Mouse (Mus musculus): ENCODE data around the gene Crtac1.

Crtac1 gene

DNA sequence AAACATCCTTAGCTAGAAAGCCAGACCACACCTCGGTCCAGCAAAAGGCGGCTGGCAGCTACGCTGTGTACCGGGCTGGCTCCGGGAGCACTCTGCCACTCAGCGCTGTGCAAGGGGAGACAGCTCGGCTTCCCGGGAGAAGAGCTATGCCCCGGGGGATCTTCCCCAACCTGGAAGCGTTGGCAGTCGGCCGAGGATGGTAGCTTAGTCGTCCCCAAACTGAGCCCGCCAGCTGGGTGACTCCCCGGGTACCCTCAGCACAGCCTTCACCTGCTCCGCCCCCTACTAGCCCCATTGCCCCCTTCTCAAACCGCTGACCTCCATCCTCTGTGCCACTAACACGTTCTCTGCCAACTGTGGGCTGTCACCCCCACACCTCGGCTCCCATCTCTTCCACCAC, 602 bp downstream of the Crtac1 start:
- intact Hi-C loops (cut with DNase I): loop anchor here (10.0 kb wide), 1 partner anchor 224 kb away; no protein-coding TSS in a partner anchor

DNA sequence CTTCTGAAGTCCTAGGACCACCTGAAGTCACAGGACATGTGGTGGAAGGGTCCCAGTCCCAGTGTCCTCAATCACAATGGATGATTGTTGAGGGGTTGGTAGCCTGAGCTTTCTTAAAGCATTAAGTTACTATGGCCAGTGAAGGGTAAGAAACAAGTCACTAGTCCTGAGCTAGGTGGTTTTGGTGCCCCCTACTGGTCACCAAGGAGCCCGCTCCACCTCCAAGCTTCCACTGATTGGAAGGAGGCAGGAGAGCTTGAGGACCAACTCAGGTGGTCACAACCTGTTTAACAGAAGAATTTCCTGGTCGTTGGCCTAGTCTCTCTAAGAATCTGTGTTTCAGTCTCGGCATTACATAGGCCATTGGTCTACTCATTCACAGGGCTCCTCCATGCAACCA, 2.2 kb downstream of the Crtac1 start:
- intact Hi-C loops (cut with DNase I): loop anchor here (5.0 kb wide), 1 partner anchor 112 kb away; no protein-coding TSS in a partner anchor

DNA sequence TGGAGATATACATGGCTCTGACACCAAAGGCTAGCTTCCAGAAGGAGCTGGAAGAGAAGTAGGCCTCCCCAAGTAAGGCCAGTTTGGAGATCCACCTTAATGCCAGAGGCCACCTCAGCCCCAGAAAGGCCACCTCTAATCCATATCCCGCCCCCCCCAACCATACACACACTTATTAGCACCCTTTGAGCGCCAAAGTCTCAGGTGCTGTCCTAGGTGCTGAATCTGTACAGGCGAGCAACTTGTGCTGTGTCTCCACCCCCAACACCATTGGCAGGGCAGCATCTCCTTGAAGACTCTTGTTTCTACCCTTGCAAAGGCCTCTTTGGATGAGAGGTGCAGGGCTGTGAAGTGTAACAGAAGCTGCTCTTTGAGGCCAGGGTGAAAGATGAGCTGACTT, 6.4 kb downstream of the Crtac1 start:
- intact Hi-C loops (cut with DNase I): loop anchor here (5.0 kb wide), 1 partner anchor 108 kb away; no protein-coding TSS in a partner anchor

DNA sequence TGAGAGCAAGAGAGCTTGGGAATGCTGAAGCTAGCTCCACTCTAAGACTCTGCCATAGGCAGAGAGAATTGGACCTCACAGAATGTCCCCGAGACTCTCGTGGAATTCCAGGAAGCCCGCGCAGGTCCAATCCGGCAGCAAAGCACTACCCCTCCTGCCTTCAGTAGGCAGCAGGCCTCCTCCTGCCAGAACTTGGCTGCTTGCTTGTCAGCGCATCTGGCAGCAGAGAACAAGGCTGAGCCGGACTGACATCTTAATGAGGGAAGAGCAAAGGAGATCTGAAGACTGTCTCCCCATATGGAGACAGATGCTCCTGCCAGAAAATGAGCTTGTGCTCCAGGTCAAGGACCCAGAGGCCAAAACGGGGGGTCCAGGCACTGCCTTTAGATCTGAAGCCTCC, 16.5 kb downstream of the Crtac1 start:
- intact Hi-C loops (cut with DNase I): no loop called here

DNA sequence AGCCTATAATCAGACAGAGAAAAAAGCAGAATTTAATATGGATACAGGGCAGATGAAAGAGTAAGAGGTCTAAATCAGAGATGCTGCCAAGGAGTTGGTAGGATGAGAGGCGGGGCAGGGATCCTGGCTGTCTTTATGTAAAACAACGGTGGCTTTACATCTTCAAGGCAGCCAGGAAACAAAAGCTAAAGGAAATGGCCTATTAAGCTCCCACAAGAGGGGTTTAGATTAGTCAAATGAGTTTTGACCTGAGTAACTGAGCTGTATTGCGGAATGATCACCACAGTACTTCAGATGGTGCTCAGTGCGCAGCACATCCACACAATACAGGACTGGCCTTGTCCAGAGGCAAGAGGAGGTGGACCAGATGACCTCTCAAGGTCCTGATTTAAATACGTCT, 21.7 kb downstream of the Crtac1 start:
- intact Hi-C loops (cut with DNase I): no loop called here

DNA sequence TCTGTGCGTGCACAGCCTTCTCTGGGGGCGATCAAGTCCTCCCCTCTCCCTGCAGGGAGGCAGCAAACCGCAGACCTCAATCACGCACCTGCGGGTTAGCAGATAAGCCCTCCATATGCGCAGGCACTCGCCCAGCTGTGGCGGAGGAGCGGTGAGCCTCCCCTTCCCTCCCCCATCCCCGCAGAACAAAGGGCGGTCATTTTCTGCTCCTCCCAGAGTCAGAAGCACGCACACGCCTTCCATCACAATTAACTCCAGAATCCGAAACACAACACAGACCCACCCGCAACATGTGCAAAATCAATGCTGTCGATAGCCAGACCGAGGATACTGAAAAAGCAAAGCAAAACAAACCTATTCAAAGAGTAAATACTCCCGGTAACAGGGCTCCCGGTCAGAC, 22.4 kb downstream of the Crtac1 start:
- intact Hi-C loops (cut with DNase I): no loop called here

DNA sequence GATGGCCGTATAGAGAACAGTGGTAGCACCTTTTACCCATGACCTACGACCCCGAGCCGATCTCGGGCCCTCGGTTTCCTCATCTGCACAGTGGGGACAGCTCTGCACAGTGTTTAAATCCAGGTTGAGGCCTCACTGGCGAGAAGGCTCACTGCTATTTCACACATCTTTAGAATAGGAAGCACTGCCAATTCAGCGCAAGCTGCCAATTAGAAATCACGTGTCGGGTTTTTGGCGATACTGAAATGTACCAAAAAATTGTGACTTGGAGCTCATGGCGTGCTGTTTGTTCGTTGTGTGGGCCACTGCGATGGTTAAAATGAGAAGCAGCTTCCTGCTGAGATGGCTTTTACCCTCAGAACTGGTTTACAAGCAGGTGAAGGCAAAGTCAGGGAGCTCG, 27.2 kb downstream of the Crtac1 start:
- intact Hi-C loops (cut with DNase I): no loop called here

DNA sequence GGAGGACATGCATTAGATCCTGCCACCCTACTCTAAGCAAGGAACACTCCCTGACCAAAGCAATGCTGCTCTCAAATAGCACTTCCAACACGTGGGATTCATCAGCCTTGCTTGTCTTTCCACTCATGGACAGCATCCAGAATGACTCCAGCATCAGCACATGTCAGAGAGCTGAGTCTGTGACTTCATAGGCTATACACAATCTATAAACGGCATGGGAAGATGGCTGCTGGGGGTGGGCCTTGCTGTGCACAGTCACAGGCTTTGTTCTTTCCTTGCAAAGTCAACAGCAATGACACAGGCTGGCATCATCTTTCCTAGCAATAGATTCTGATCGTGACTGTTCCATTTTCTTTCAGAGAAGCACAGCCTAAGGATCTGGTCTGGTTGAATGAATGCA, 31.6 kb downstream of the Crtac1 start:
- intact Hi-C loops (cut with DNase I): no loop called here

DNA sequence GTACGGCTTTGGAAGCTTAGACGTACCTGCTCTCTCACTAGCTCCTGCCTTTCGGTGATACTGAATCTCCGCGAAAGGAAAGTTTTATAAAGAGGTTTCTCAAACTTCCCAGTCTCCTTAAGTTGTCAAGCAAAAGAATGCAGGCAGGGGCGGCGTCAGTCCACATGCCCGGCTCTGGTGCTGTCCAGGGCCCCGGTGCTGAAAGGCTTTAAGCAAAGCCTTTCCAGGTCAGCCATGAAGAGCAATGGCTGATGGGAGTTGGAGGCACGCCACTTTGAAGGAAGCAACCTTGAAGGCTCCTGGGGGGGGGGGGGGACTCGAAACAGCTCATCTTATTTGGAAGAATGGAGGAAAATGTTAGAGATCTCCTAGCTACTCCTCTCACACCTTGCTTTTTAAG, 34.3 kb downstream of the Crtac1 start:
- intact Hi-C loops (cut with DNase I): no loop called here

DNA sequence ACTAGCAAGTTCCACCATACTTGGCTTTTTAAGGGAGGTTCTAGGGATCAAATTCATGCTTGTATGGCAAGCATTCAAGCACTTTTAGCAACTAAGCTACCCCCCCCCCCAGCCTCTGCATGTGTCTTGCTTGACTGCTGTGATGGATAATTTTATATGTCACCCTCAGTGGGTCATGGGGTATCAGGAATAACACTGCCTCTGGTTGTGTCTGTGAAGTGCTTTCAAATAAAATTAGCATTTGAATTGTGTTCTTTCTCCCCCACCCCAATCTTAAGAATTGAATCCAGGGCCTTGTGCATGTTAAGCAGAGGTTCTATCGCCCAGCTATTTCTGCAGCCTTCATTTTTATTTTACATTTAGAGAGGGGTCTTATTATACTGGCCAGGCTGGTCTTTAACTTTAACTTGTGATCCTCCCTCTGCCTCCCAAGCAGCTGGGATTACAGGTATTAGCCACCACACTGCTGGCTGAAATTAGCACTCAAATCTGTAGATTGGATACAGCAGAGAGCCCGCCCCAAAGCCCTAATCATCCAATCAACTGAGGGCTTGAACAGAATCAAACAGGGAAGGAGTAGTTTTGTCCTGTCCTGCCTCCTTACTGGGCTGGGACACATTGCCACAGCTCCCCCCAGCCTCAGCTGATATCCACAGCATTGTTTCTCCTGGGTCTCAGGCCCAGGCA, 36.6 kb downstream of the Crtac1 start:
- intact Hi-C loops (cut with DNase I): no loop called here

DNA sequence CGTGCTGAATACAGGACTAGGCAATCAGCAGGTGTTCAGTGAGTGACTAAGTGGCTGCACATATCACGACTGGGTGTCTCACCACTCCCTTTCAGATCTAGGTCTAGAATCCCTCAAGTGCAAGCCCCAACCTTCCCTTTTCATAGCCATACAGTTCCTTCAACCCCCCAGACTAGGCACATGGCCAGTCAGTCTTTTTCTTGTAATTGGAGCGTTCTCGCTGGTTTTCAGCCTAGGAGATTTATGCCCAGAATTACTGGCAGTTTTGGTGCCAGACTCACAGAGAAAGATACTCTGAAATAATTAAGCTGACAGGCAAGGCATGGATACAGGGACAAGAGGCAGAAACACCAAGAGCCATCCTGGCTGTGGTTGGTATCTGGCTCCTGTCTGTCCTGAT, 37.7 kb downstream of the Crtac1 start:
- intact Hi-C loops (cut with DNase I): no loop called here

DNA sequence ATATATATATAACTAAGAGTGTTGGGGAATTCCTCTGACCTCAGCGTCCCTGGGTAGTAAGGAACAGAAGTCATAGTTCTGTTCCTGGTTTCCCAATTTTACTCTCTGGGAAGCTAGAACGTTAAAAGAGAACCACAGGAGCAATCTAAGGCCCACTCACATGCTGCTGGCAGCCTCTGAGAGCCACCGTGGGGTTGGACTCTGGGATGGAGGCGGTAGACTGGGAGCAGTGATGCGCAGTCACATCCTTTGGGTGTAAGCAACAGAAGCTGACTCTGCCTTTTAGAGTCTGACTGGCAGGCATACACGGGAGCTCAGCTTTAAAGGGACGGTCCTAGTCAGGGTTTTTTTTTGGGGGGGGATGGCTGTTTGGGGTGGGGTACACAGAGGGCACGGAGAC, 39.5 kb downstream of the Crtac1 start:
- intact Hi-C loops (cut with DNase I): no loop called here

DNA sequence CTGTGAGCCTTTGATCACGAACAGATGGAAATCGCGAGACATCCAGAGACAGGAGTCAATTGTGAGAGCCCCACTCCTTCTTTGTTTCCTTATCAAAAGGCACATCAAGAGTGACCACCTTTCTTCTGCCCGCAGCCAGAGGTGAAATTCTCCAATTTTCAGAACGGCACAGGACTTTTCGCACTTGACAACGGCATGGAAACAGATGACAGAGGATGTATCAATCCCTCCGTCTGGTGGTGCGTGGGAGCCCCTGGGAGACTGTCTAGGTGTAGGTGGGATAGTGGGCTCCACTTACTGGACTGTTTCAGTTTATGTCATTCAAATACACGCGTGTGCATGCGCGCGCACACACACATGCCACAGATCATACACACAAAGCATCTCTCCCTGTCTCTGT, 42.0 kb downstream of the Crtac1 start:
- intact Hi-C loops (cut with DNase I): no loop called here

DNA sequence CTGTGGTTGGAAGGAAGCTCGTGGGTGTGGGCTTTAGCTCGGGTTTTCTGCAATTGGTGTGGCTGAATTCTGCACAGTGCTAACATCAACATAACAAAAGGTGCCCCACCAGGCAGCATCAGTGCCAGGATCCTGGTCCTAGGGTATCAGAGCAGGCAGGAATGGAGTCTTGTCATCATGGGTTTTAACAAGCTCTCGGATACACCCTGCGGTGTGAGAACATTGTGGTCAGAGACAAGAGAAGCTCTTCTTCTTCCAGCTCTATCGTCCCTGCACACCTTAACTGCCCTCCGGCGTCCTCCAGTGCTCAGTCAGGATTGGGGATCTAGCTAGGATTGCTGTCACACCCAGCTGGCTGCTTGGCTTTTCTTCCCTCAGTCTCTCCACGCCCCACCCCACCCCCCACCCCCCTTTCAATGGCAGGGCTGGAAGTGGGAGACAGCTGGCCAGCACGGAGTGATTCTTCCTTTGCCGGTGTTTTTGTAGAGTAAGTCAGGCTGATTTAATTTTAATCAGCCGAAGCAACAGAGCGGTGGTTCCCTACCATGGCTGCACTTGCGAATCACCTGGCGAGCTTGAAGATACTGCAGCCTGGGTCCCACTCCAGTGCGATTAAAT, 46.5 kb downstream of the Crtac1 start:
- intact Hi-C loops (cut with DNase I): no loop called here

DNA sequence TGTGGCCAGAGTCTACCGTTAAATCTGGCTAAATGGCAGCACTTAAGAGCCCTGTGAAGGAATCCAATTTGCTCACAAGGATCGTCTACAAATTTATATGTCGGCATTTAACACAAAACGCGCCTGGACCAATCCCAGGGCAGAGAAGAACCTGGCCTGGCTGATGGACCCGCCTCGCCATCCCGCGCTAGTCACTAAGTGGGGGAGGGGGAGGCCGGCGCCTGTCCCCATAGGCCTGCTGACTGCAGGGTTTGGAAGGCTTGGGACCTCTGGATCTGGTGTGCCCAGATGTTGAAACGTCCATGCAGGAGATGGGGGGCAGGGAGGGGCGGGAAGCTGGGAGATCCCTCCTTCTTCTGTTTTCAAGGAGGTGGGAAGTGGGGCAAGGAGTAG, 50.6 kb downstream of the Crtac1 start:
- intact Hi-C loops (cut with DNase I): no loop called here

DNA sequence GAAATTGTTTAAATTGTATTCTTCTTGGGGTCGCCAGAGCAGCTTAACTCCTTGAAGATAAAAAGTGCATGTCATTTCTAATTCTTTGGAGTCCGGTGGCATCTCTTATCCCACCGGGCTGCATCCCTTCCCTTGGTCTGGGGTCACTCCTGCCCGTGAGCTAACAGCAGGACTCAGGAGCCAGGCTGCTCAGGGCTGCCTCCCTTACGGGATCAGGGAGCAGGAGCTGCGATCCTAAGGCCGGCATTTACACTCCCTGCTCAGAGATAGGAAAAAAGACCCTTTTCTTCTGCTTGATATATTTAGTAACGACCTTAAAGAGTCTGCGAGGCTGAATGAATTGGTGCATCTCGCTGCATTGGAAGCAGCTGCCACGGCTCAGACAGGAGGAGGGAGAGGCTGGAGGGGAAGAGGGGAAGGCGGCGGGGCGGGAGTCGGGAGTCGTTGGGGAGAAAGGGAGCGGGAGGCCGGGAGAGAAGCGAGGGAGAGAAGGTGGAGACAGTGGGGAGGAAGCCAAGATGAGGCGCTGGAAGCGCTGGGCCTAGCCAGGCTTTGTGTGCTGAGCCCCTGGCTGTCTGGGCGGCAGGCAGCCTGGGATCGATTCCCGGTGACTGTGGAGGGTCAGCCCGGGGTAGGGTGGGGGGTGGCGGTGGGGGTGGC, 51.1 kb downstream of the Crtac1 start:
- intact Hi-C loops (cut with DNase I): no loop called here

DNA sequence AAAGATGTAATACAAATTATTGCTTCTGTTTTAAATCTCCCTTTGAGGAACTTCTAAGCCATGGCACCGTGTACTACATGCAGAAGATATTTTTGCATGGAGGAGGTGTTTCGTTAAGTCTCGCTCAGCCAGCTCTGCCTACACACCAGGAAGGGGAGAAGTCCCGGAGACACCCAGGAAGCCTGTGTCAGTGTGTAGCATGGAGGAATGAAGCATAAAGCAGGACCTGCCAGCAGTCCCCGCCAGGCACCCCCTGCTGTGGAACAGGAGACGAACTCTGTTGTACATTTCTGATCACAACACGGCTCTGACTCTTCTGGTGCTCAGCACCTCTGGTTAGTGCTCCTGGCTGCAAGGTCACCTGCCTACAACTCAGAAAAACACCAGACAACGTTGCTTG, 51.8 kb downstream of the Crtac1 start:
- intact Hi-C loops (cut with DNase I): no loop called here

DNA sequence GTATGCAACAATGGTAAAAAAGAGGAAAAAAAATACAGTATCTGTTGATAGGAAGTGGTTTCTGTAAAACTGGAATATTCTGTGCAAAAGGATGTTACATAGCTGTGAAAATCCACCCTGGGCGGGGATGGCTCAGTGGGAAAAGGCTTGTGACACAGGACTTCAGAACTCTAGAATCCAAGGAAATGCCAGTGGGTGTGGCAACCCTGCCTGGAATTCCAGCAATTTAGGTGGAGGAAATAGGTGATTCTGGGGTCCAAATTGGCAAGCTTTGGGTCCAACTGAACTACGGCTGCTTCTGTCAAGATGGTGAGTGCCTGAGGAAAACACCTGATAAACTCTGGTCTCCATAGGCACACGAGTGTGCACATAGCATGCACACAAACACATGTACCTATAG, 54.4 kb downstream of the Crtac1 start:
- intact Hi-C loops (cut with DNase I): no loop called here

DNA sequence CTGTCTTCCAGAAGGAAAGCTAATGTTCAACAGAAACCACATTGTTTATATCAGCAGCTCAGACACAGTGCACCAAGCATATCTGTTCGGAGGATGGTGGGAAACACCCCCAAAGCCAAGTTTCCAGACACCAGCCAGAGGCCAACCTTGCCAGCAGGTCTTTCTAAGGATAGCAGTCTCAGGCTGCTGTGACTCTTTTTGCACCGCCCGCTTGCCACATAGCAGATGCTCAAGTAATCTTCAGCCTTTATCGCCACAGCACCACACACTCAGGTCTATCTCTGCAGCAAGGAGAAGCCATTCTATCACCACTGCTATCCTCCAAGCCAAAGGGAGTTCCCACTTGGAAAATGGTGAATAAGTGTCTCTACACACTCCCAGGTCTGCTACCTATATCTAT, 68.0 kb downstream of the Crtac1 start:
- intact Hi-C loops (cut with DNase I): no loop called here

DNA sequence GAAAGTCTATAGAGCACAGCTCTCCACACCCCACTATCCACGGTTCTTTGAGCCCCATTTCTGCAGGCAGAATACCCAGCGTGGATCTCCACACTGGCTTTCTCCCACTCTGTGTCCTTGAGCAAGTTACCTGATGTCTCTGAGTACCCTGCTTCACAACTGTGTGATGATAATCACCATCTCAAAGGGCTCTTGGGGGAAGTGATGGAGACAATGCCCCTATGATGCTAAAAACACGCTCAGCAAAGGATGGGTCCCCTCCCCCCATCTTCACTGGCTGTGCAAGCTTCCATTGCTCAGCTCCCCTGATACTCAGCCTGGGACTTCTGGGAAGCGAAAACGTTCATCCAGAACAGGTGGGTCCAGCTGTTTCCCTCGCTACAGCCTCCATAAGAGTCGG, 73.2 kb downstream of the Crtac1 start:
- intact Hi-C loops (cut with DNase I): no loop called here

DNA sequence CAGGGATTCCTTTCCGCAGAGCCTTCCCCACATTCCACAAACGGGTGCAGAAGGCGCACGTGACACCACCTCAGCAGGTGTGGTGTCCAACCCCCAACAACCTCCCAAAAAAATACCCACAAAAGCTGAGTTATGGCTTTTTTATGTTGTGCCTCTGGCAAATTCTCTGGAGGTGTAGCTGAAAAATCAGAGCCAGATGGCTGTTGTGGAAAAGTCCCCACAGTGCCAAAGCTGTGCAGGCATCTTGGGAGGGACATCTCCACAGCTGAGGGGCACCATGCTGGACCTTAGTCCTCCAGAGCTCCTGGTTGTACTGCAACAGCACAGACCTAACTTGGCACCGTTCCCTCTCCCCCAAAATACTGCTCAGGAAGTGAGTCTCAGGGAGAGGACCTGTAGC, 74.7 kb downstream of the Crtac1 start:
- intact Hi-C loops (cut with DNase I): no loop called here

DNA sequence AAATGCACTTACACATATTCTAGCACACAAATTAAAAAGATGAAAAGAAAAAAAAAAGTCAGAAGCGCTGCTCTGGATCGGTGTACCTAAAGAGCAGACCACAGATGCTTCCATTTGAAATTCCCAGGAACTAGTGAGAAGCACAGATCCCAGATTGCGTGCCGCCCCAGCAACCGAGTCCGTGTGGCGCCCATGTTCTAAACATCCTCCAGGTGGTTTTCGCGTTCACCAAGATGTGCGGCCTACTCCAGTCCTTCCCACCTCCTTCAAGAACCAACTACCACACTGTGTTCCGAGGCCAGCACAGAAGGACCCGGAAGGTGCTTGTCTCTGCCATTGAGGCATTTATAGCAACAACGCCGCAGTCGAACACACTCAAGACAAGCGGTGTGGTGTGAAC, 76.1 kb downstream of the Crtac1 start:
- intact Hi-C loops (cut with DNase I): no loop called here

DNA sequence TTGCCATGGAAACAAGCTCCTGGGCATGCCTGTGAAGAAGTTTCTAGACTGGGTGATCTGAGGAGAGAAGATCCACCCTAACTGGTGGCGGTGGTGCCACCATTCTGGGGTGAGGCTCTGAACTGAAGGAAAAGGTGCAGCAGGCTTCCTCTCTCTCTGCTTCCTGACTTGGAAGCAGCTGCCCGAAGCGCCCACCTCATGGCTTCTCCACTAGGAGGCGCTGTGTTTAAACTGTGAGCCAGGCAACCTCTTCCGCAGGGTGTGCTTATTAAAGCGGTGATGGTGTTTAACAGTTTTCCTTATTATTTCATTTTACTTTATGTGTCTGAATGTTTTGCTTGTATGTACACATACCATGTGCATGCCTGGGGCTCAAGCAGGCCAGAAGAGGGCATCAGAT, 90.4 kb downstream of the Crtac1 start:
- intact Hi-C loops (cut with DNase I): no loop called here
